Mouse (Mus musculus): ENCODE results near the gene Uhmk1.

- TF ChIP-seq CTCF (IDR thresholded peaks at IDR 0.05; ENCODE audit: control insufficient read depth, insufficient read depth, low read length) (no peak), POLR2A (IDR thresholded peaks at IDR 0.05; ENCODE audit: borderline replicate concordance, control insufficient read depth, low read depth, low read length) (no peak)
These were observed 25.0 kb downstream of the Uhmk1 start for GRCm38 (mm10) chr1:170190225-170190624.

Measured in bone marrow, adult 2 months (tissue).